Mouse (Mus musculus): Measurements from ENCODE around the gene Phb. TPM values are rescaled to one million over a fixed set of nuclear protein-coding genes. Genes with fewer than 3 reads are reported as not detected.
"Not testable (repeated sequence)": the region's sequence is repeated elsewhere in the genome, so short reads cannot be mapped to it uniquely, and the experiment has no call there.

The Phb gene
- polyA plus RNA-seq, 1 experiment from 2014 or later = 147 TPM

- H3K36me3 ChIP-seq (ENCODE audit: control insufficient read depth, insufficient read depth) = no peaks in the 10 kb centered on the region
- H3K4me1 ChIP-seq (replicated peaks; ENCODE audit: control insufficient read depth, insufficient read depth, low read length) = no peaks in the 10 kb centered on the region
- peaks cover 27% of the 10 kb centered on the region; the same call in 1 of the 2 replicates for H3K27me3 ChIP-seq (replicated peaks; ENCODE audit: control insufficient read depth, insufficient read depth, low read length)
- ATAC-seq = peak; percentile 36; the same call in 1 of the 2 replicates
- H3K4me2 ChIP-seq (replicated peaks; ENCODE audit: low read depth) = no peak overlapping the region
- H3K9me3 ChIP-seq (ENCODE audit: control insufficient read depth) = no peaks in the 10 kb centered on the region
- H3K27ac ChIP-seq (ENCODE audit: low read depth, low read length) = no peak overlapping the region
- 2% methylated on average over 4 of the region's 4 CpGs for WGBS
- TF ChIP-seq CTCF (IDR thresholded peaks at IDR 0.05; ENCODE audit: low read depth) = peak; percentile 97
- no peak overlapping the region for H3K9ac ChIP-seq (ENCODE audit: low read depth, low read length)
- no peak overlapping the region for H3K4me3 ChIP-seq (ENCODE audit: low read depth, low read length)
Measured at GRCm38 (mm10) chr11:95648827-95649226, 17.9 kb upstream of the Phb start.

- 53% methylated on average over 7 of the region's 7 CpGs for WGBS
- Histone ChIP-seq H3K4me2 (replicated peaks; ENCODE audit: low read depth) (no peak overlapping the region), H3K36me3 (ENCODE audit: control insufficient read depth, insufficient read depth) (no peaks in the 10 kb centered on the region), H3K27me3 (replicated peaks; ENCODE audit: control insufficient read depth, insufficient read depth, low read length) (peaks cover 23% of the 10 kb centered on the region; the same call in 1 of the 2 replicates), H3K27ac (ENCODE audit: low read depth, low read length) (no peak overlapping the region), H3K4me3 (ENCODE audit: low read depth, low read length) (no peak overlapping the region), H3K9ac (ENCODE audit: low read depth, low read length) (no peak overlapping the region), H3K9me3 (ENCODE audit: control insufficient read depth) (no peaks in the 10 kb centered on the region), H3K4me1 (replicated peaks; ENCODE audit: control insufficient read depth, insufficient read depth, low read length) (no peaks in the 10 kb centered on the region)
- no peak for TF ChIP-seq CTCF (IDR thresholded peaks at IDR 0.05; ENCODE audit: low read depth)
- no peak for ATAC-seq
Measured at GRCm38 (mm10) chr11:95649560-95649959, 17.2 kb upstream of the Phb start.

DNA sequence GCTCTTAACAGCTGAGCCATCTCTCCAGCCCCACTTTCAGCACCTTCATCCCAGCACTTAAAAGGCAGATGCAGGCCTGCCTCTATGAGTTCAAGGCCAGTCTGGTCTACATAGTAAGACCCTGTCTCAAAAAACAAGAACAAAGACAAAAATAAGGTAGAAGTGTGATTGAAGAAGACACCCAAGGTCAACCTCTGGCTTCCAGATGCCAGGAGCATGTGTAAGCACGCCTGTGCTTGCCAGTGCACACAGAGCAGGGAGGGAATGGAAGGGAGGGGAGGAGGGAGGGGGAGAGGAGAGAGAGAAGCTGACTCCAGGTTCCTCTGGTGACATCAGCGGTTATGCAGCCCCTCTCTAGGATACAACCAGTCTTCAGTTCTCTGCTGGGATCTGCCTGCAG is 16.8 kb upstream of the Phb start:
- Histone ChIP-seq H3K27me3 (replicated peaks; ENCODE audit: control insufficient read depth, insufficient read depth, low read length) (peaks cover 23% of the 10 kb centered on the region; the same call in 1 of the 2 replicates), H3K9me3 (ENCODE audit: control insufficient read depth) (no peaks in the 10 kb centered on the region), H3K4me1 (replicated peaks; ENCODE audit: control insufficient read depth, insufficient read depth, low read length) (no peaks in the 10 kb centered on the region), H3K36me3 (ENCODE audit: control insufficient read depth, insufficient read depth) (no peaks in the 10 kb centered on the region), H3K9ac (ENCODE audit: low read depth, low read length) (no peak overlapping the region), H3K27ac (ENCODE audit: low read depth, low read length) (no peak overlapping the region), H3K4me3 (ENCODE audit: low read depth, low read length) (no peak overlapping the region), H3K4me2 (replicated peaks; ENCODE audit: low read depth) (no peak overlapping the region)
- 20% methylated on average over 2 of the region's 2 CpGs for WGBS
- TF ChIP-seq CTCF (IDR thresholded peaks at IDR 0.05; ENCODE audit: low read depth) = no peak
- ATAC-seq = no peak

DNA sequence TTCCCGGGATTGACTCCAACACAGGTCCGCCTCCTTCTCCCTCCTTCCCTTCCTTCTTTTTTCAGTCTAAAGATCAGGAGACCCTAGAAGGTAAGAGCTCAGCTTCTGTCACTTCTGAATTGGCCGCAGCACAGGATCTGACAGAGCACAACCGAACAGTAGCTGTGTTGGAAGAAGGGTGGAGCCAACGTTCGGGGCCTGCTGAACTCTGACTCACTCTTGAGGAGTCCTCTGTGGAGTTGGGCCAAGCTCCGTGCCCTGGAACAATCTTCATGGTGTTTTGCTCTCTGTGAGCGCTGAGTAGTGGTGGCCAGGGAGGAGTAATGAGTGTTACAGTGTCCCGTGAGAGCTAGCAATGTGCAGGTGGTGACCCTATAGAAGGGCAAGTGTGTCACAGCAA is 15.8 kb upstream of the Phb start:
- no peak for TF ChIP-seq CTCF (IDR thresholded peaks at IDR 0.05; ENCODE audit: low read depth)
- Histone ChIP-seq H3K4me2 (replicated peaks; ENCODE audit: low read depth) (no peak overlapping the region), H3K9me3 (ENCODE audit: control insufficient read depth) (no peaks in the 10 kb centered on the region), H3K9ac (ENCODE audit: low read depth, low read length) (no peak overlapping the region), H3K4me1 (replicated peaks; ENCODE audit: control insufficient read depth, insufficient read depth, low read length) (no peaks in the 10 kb centered on the region), H3K27ac (ENCODE audit: low read depth, low read length) (no peak overlapping the region), H3K27me3 (replicated peaks; ENCODE audit: control insufficient read depth, insufficient read depth, low read length) (peaks cover 15% of the 10 kb centered on the region; the same call in 1 of the 2 replicates), H3K4me3 (ENCODE audit: low read depth, low read length) (no peak overlapping the region), H3K36me3 (ENCODE audit: control insufficient read depth, insufficient read depth) (no peaks in the 10 kb centered on the region)
- WGBS = 46% methylated on average over 9 of the region's 9 CpGs
- no peak for ATAC-seq

- no peak for TF ChIP-seq CTCF (IDR thresholded peaks at IDR 0.05; ENCODE audit: low read depth)
- no peak overlapping the region for H3K4me3 ChIP-seq (ENCODE audit: low read depth, low read length)
- H3K27ac ChIP-seq (ENCODE audit: low read depth, low read length) = no peak overlapping the region
- no peaks in the 10 kb centered on the region for H3K36me3 ChIP-seq (ENCODE audit: control insufficient read depth, insufficient read depth)
- H3K9ac ChIP-seq (ENCODE audit: low read depth, low read length) = no peak overlapping the region
- 69% methylated on average over 4 of the region's 4 CpGs for WGBS
- H3K4me2 ChIP-seq (replicated peaks; ENCODE audit: low read depth) = no peak overlapping the region
- no peaks in the 10 kb centered on the region for H3K9me3 ChIP-seq (ENCODE audit: control insufficient read depth)
- no peaks in the 10 kb centered on the region for H3K4me1 ChIP-seq (replicated peaks; ENCODE audit: control insufficient read depth, insufficient read depth, low read length)
- H3K27me3 ChIP-seq (replicated peaks; ENCODE audit: control insufficient read depth, insufficient read depth, low read length) = no peaks in the 10 kb centered on the region
- no peak for ATAC-seq
Measured at GRCm38 (mm10) chr11:95657449-95657848, 9.3 kb upstream of the Phb start.

- no peaks in the 10 kb centered on the region for H3K9me3 ChIP-seq (ENCODE audit: control insufficient read depth)
- no peaks in the 10 kb centered on the region; the same call in 1 of the 2 replicates for H3K4me1 ChIP-seq (replicated peaks; ENCODE audit: control insufficient read depth, insufficient read depth, low read length)
Measured at GRCm38 (mm10) chr11:95667177-95667576, 420 bp downstream of the Phb start.

DNA sequence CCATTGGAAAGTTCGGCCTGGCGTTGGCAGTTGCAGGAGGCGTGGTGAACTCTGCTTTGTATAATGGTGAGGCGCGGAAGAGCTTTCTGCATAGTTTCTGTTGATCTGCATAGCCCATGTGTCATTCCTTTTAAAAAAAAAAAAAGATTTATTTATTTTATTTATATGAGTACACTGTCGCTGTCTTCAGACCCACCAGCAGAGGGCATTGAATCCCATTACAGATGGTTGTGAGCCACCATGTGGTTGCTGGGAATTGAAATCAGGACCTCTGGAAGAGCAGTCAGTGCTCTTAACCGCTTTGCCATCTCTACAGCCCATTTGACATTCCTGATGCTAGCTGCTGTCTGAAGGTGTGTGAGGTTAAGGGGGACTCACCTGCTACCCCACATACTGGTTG is 1.3 kb downstream of the Phb start:
- peak overlapping the region; percentile 80 for H3K4me2 ChIP-seq (replicated peaks; ENCODE audit: low read depth)
- H3K4me3 ChIP-seq (ENCODE audit: low read depth, low read length) = peak overlapping the region; percentile 73
- peak; percentile 50 for TF ChIP-seq CTCF (IDR thresholded peaks at IDR 0.05; ENCODE audit: low read depth)
- ATAC-seq; H3K9me3 ChIP-seq (ENCODE audit: control insufficient read depth); H3K4me1 ChIP-seq (replicated peaks; ENCODE audit: control insufficient read depth, insufficient read depth, low read length); H3K9ac ChIP-seq (ENCODE audit: low read depth, low read length); H3K27me3 ChIP-seq (replicated peaks; ENCODE audit: control insufficient read depth, insufficient read depth, low read length); H3K27ac ChIP-seq (ENCODE audit: low read depth, low read length): not testable (repeated sequence)
- WGBS = 83% methylated on average over 7 of the region's 7 CpGs
- peaks cover 35% of the 10 kb centered on the region for H3K36me3 ChIP-seq (ENCODE audit: control insufficient read depth, insufficient read depth)

More at GRCm38 (mm10) chr11:95667177-95667576, 420 bp downstream of the Phb start:
- under 1% methylated on average over 11 of the region's 11 CpGs for whole genome bisulfite sequencing
- TF ChIP-seq CTCF (IDR thresholded peaks at IDR 0.05; ENCODE audit: low read depth) = no peak
- ATAC-seq = no peak
- H3K36me3 ChIP-seq (ENCODE audit: control insufficient read depth, insufficient read depth) = peaks cover 28% of the 10 kb centered on the region
- H3K9ac ChIP-seq (ENCODE audit: low read depth, low read length) = peak overlapping the region; percentile 64
- no peaks in the 10 kb centered on the region for H3K27me3 ChIP-seq (replicated peaks; ENCODE audit: control insufficient read depth, insufficient read depth, low read length)
- H3K4me2 ChIP-seq (replicated peaks; ENCODE audit: low read depth) = peak overlapping the region; percentile 80
- H3K27ac ChIP-seq (ENCODE audit: low read depth, low read length) = peak overlapping the region; percentile 42
- H3K4me3 ChIP-seq (ENCODE audit: low read depth, low read length) = peak overlapping the region; percentile 73
